8 mouse cellular contexts compared by ENCODE assay signal in the genomic region with DNA sequence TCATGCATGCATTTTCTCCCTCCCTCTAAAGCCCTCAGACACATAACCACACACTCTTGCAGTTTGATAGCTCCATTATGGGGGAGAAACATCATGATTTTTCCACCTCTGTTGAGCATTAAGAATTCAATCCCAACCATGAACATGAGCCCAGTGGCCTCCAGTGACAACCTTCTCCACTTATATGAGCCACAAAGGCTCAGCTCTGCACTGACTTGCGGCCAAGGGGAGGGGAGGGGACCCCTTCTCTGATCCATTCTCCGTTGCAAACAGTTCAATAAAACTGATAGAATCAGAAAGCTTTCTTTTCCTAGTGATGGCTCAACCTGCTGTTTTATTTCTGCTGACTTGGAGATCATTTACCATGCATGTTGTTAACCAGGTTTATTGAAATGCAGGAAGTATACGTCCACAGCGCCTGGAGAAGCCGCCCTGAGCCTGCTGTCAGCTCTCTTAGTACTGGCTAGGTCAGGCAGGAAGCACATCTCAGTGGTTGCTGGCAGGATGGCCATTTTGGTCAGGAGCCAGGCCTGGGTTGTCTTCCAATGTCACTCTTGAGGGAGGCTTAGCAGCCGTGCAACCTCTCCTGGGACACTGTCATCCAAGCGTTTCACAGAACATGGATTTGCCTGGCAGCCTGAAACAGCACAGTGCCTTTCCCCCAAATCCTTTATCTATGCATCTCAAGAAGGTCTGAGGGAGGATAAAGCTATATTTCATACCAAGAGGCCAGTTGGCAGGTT.
DNase-seq lines count a peak whose midpoint lies in the region; ATAC-seq lines count a peak whose summit lies in the region.

No protein-coding gene starts in this region.

- H3K36me3 ChIP-seq in limb, embryonic 13.5 days = no peaks in the 10 kb centered on the region
- no peaks in the 10 kb centered on the region for H3K36me3 ChIP-seq in limb, embryonic 10.5 days
- H3K36me3 ChIP-seq in heart, embryonic 16.5 days (ENCODE audit: control insufficient read depth, insufficient read depth) = no peaks in the 10 kb centered on the region

- no peaks in the 10 kb centered on the region for H3K9me3 ChIP-seq in limb, embryonic 13.5 days
- no peaks in the 10 kb centered on the region for H3K9me3 ChIP-seq in limb, embryonic 10.5 days (replicated peaks)
- no peaks in the 10 kb centered on the region for H3K9me3 ChIP-seq in heart, embryonic 16.5 days (replicated peaks; ENCODE audit: control insufficient read depth, low read length)

- H3K4me2 ChIP-seq in limb, embryonic 13.5 days (replicated peaks) = no peak overlapping the region
- H3K4me2 ChIP-seq in heart, embryonic 16.5 days (ENCODE audit: low read depth, low read length) = no peak overlapping the region

- H3K27me3 ChIP-seq in limb, embryonic 13.5 days = 0 out of 2 replicates have a peak, but pooled peaks cover 2% of the 10 kb centered on the region
- no peaks in the 10 kb centered on the region for H3K27me3 ChIP-seq in limb, embryonic 10.5 days (ENCODE audit: low read depth, poor library complexity, severe bottlenecking)
- no peaks in the 10 kb centered on the region for H3K27me3 ChIP-seq in heart, embryonic 16.5 days (ENCODE audit: control insufficient read depth, insufficient read depth, low read length)

- 0 out of 2 replicates have a peak overlapping the region, but pooled peaks have one; percentile 1 for H3K27ac ChIP-seq in limb, embryonic 13.5 days
- no peak overlapping the region for H3K27ac ChIP-seq in limb, embryonic 10.5 days
- H3K27ac ChIP-seq in heart, embryonic 16.5 days (ENCODE audit: low read length) = no peak overlapping the region

- ATAC-seq in limb, embryonic 13.5 days (ENCODE audit: low FRiP score, low read depth) = peak; percentile 34; the same call in 1 of the 2 replicates
- ATAC-seq in heart, embryonic 16.5 days (replicated peaks; ENCODE audit: extremely low read depth, insufficient read depth, low FRiP score) = 0 out of 2 replicates have a peak, but pooled peaks have one; percentile 37

- 53% methylated on average over 7 of the region's 7 CpGs for WGBS in limb, embryonic 13.5 days
- WGBS in limb, embryonic 10.5 days = 79% methylated on average over 7 of the region's 7 CpGs
- 44% methylated on average over 7 of the region's 7 CpGs for WGBS in heart, embryonic 16.5 days

- no peak overlapping the region for H3K9ac ChIP-seq in limb, embryonic 13.5 days
- no peak overlapping the region for H3K9ac ChIP-seq in heart, embryonic 16.5 days (ENCODE audit: low read length)

- no peak for DNase-seq in limb, embryonic 10.5 days (ENCODE audit: low spot score)
- DNase-seq in cerebellum, adult 18-20 months = peak; percentile 73 to 74
- DNase-seq in lung, postnatal 10 days = peak; percentile 80
- DNase-seq in layer of hippocampus, adult 11-12 months (ENCODE audit: low spot score) = no peak
- no peak for DNase-seq in left cerebral cortex, postnatal 25 days (ENCODE audit: low spot score in 2 of 2)
- no peak for DNase-seq in natural killer cell, adult 2 months (ENCODE audit: low spot score in 2 of 2)

- intact Hi-C loops in left cerebral cortex, postnatal 25 days (cut with DNase I) = loop anchor here (10.0 kb wide), 1 partner anchor 1576 kb away; no protein-coding TSS in a partner anchor

- H3K4me3 ChIP-seq in limb, embryonic 13.5 days = no peak overlapping the region
- no peak overlapping the region for H3K4me3 ChIP-seq in limb, embryonic 10.5 days
- H3K4me3 ChIP-seq in heart, embryonic 16.5 days (ENCODE audit: low read length) = no peak overlapping the region

- H3K4me1 ChIP-seq in limb, embryonic 13.5 days = peaks cover 21% of the 10 kb centered on the region
- peaks cover 18% of the 10 kb centered on the region for H3K4me1 ChIP-seq in limb, embryonic 10.5 days
- H3K4me1 ChIP-seq in heart, embryonic 16.5 days (ENCODE audit: control insufficient read depth, insufficient read depth, low read length) = peaks cover 2% of the 10 kb centered on the region; the same call in 1 of the 2 replicates

Comparison
In these comparisons a context has a peak if more than half of its experiments do, and no peak if none do; other contexts are left out.
1. DNase-seq: peak in cerebellum, adult 18-20 months (2 of 2) and lung, postnatal 10 days (single experiment); none in limb, embryonic 10.5 days (single experiment), layer of hippocampus, adult 11-12 months (single experiment), left cerebral cortex, postnatal 25 days (0 of 2) and natural killer cell, adult 2 months (0 of 2).